Mouse (Mus musculus): ENCODE data around the gene Acrbp. TPM values are rescaled to one million over a fixed set of nuclear protein-coding genes. Genes with fewer than 3 reads are reported as not detected.

Gene Acrbp
- total and polyA plus RNA-seq, 2 experiments from 2014 or later: 10.5 to 12.2 TPM

GRCm38 (mm10) chr6:125081394-125081793, 31.9 kb downstream of the Acrbp start:
- H3K36me3 ChIP-seq (ENCODE audit: insufficient read depth, low read length): no peaks in the 10 kb centered on the region
- no peaks in the 10 kb centered on the region for H3K27me3 ChIP-seq (ENCODE audit: insufficient read depth, low read length)
- ATAC-seq (no peak), DNase-seq (ENCODE audit: low spot score) (no peak)
- no peaks in the 10 kb centered on the region for H3K9me3 ChIP-seq (ENCODE audit: low read length)
- H3K4me1 ChIP-seq (ENCODE audit: insufficient read depth, low read length): no peaks in the 10 kb centered on the region
- peak overlapping the region; percentile 68 for H3K4me2 ChIP-seq (ENCODE audit: low read depth, low read length)
- peak overlapping the region; percentile 56 for H3K9ac ChIP-seq (replicated peaks; ENCODE audit: low read length)
- peak overlapping the region; percentile 90 for H3K27ac ChIP-seq
- 20% methylated on average over 25 of the region's 25 CpGs for WGBS
- peak overlapping the region; percentile 35 for H3K4me3 ChIP-seq (ENCODE audit: low read length)
- no peak for TF ChIP-seq CTCF (IDR thresholded peaks at IDR 0.05; ENCODE audit: low read depth)

DNA sequence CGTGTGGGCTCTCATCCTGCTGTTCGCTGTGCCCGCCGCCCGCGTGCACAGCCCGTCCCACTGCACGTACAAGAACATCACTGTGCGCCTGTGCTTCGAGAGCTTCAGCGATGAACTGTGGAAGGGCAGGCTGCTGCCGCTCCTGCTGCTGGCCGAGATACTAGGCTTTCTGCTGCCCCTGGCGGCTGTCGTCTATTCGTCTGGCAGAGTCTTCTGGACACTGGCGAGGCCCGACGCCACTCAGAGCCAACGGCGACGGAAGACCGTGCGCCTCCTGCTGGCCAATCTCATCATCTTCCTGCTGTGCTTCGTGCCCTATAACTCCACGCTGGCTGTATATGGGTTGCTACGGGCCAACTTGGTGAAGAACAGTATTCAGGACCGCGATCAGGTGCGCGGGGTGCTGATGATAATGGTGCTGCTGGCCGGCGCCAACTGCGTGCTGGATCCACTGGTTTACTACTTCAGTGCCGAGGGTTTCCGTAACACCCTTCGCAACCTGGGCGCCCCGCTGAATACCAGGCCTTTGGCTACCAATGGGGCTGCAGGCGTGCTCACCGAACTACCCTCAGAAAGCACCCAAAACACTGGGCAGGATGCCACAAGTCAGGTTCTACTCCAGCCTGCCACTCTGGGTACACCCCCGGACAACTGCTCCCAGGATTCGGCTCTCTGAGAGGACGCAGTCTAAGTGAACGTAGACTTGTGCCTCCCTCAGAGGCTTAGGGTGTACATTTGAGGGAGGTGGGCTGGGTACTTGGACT, 32.5 kb downstream of the Acrbp start:
- Histone ChIP-seq H3K4me3 (ENCODE audit: low read length) (peak overlapping the region; percentile 35), H3K9me3 (ENCODE audit: low read length) (no peaks in the 10 kb centered on the region), H3K27me3 (ENCODE audit: insufficient read depth, low read length) (no peaks in the 10 kb centered on the region), H3K27ac (peak overlapping the region; percentile 90), H3K4me2 (ENCODE audit: low read depth, low read length) (peak overlapping the region; percentile 68), H3K36me3 (ENCODE audit: insufficient read depth, low read length) (no peaks in the 10 kb centered on the region), H3K4me1 (ENCODE audit: insufficient read depth, low read length) (no peaks in the 10 kb centered on the region), H3K9ac (replicated peaks; ENCODE audit: low read length) (peak overlapping the region; percentile 56)
- 22% methylated on average over 45 of the region's 45 CpGs for WGBS
- peak; percentile 97 for ATAC-seq
- DNase-seq (ENCODE audit: low spot score): peak; percentile 98
- TF ChIP-seq CTCF (IDR thresholded peaks at IDR 0.05; ENCODE audit: low read depth): peak; percentile 98

DNA sequence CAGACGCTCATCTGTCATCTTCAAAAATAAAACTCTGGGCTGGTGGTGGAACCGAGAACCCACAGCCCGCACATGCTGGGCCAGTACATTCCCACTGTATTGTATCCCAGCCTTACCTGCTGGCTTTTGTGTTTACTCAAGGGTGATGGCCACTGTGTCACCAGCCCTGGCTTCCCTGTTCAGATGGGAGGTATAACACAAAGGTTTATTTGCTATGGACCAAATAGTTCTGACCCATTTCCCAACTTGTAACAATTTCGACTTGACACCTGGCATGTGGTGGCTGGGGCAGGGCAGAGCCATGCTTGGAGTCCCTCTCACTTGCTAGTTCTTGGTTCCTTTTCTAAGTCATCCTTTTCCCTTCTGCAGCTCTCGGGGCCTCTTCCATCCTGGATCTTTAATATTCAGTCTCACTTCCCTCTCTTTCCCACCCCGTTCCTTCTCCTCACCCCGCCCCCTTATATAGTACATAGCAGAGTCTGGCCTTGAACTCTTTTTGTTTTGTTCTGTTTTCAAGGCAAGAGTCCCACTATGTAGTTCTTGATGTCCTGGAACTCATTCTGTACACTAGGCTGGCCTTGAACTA, 33.4 kb downstream of the Acrbp start:
- Histone ChIP-seq H3K4me3 (ENCODE audit: low read length) (no peak overlapping the region), H3K27ac (no peak overlapping the region), H3K27me3 (ENCODE audit: insufficient read depth, low read length) (no peaks in the 10 kb centered on the region), H3K4me1 (ENCODE audit: insufficient read depth, low read length) (no peaks in the 10 kb centered on the region), H3K9ac (replicated peaks; ENCODE audit: low read length) (no peak overlapping the region), H3K4me2 (ENCODE audit: low read depth, low read length) (no peak overlapping the region), H3K36me3 (ENCODE audit: insufficient read depth, low read length) (no peaks in the 10 kb centered on the region), H3K9me3 (ENCODE audit: low read length) (no peaks in the 10 kb centered on the region)
- TF ChIP-seq CTCF (IDR thresholded peaks at IDR 0.05; ENCODE audit: low read depth): no peak
- DNase-seq (ENCODE audit: low spot score) (no peak), ATAC-seq (no peak)
- WGBS: 83% methylated on average over 7 of the region's 7 CpGs

- Histone ChIP-seq H3K4me3 (ENCODE audit: low read length) (no peak overlapping the region), H3K4me1 (ENCODE audit: insufficient read depth, low read length) (peaks cover 3% of the 10 kb centered on the region; the same call in 1 of the 2 replicates), H3K27ac (peak overlapping the region; percentile 23; the same call in 1 of the 2 replicates), H3K27me3 (ENCODE audit: insufficient read depth, low read length) (no peaks in the 10 kb centered on the region), H3K9ac (replicated peaks; ENCODE audit: low read length) (no peak overlapping the region), H3K4me2 (ENCODE audit: low read depth, low read length) (no peak overlapping the region), H3K9me3 (ENCODE audit: low read length) (no peaks in the 10 kb centered on the region), H3K36me3 (ENCODE audit: insufficient read depth, low read length) (no peaks in the 10 kb centered on the region)
- DNase-seq (ENCODE audit: low spot score) (peak; percentile 86), ATAC-seq (peak; percentile 8; the same call in 1 of the 2 replicates)
- WGBS: 4% methylated on average over 4 of the region's 4 CpGs
- TF ChIP-seq CTCF (IDR thresholded peaks at IDR 0.05; ENCODE audit: low read depth): peak; percentile 96
Measured at GRCm38 (mm10) chr6:125084424-125084823, 34.9 kb downstream of the Acrbp start.

DNA sequence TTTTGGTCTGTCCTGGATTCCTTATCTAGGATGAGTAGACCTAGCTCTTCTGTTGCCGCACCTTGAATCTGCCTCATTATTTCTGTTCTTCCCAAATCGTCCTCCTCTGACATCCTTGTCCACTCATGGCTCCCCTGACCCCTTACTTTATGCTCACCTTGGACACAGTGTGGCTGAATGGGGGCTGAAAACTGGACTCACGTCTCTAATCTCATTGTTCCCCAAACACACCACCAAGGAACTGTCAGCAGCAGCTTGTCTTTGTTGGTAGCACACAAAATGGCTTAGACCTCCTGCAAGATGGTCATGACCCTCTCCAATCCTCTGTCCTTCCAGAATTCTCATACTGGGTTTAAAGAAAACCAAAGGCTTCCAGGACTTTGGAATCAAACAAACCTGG, 38.4 kb downstream of the Acrbp start:
- H3K9ac ChIP-seq (replicated peaks; ENCODE audit: low read length): no peak overlapping the region
- H3K27ac ChIP-seq: peak overlapping the region; percentile 86
- ATAC-seq (no peak), DNase-seq (ENCODE audit: low spot score) (no peak)
- no peaks in the 10 kb centered on the region for H3K9me3 ChIP-seq (ENCODE audit: low read length)
- no peak overlapping the region for H3K4me3 ChIP-seq (ENCODE audit: low read length)
- H3K27me3 ChIP-seq (ENCODE audit: insufficient read depth, low read length): no peaks in the 10 kb centered on the region
- no peak for TF ChIP-seq CTCF (IDR thresholded peaks at IDR 0.05; ENCODE audit: low read depth)
- 66% methylated on average over 3 of the region's 3 CpGs for WGBS
- no peaks in the 10 kb centered on the region for H3K36me3 ChIP-seq (ENCODE audit: insufficient read depth, low read length)
- H3K4me2 ChIP-seq (ENCODE audit: low read depth, low read length): no peak overlapping the region
- H3K4me1 ChIP-seq (ENCODE audit: insufficient read depth, low read length): peaks cover 14% of the 10 kb centered on the region

DNA sequence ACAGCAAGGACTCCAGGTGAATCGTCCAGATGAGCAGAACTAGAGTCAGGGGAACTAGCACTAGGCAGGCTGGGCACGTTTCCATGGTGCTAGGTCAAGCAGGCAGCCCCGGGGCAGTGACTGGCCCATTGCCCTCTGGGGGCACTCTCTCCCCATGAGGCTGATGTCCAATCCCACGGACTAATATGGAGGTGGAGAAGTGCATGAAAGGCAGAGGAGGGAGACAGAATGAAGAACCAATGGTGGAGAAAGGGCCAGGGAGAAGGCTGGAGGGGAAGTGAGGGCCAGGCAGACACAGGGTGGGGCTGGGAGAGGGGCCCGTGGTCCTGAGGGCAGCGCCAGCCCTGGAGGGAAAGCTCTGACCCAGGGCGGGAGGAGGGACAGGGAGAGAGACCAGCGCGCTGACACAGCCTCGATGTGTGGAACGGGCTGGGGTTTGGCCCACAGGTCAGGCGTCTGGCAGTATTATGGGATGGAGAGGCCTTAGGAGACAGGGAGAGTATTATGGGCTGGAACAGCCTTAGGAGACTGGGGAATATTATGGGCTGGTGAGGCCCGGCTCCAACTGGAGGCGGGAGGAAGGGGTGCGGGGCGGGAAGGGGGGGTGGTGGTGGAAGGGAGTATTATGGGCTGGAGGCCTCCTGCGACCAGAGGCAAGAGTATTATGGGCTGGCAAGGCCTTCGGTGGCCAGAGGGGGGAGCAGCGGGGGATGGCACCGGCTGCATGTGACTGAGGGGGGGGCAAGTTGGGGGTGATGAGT, 39.3 kb downstream of the Acrbp start:
- WGBS: 3% methylated on average over 20 of the region's 20 CpGs
- Histone ChIP-seq H3K4me2 (ENCODE audit: low read depth, low read length) (peak overlapping the region; percentile 51), H3K4me1 (ENCODE audit: insufficient read depth, low read length) (peaks cover 14% of the 10 kb centered on the region), H3K27ac (peak overlapping the region; percentile 86), H3K4me3 (ENCODE audit: low read length) (no peak overlapping the region), H3K9ac (replicated peaks; ENCODE audit: low read length) (peak overlapping the region; percentile 41; the same call in 1 of the 2 replicates), H3K9me3 (ENCODE audit: low read length) (no peaks in the 10 kb centered on the region), H3K27me3 (ENCODE audit: insufficient read depth, low read length) (no peaks in the 10 kb centered on the region), H3K36me3 (ENCODE audit: insufficient read depth, low read length) (no peaks in the 10 kb centered on the region)
- TF ChIP-seq CTCF (IDR thresholded peaks at IDR 0.05; ENCODE audit: low read depth): peak; percentile 41
- DNase-seq (ENCODE audit: low spot score): peak; percentile 93
- ATAC-seq: peak; percentile 89

Data from hindbrain, postnatal 0 days (tissue).